Mouse (Mus musculus) cerebellum, adult 2 months (tissue): Measurements from ENCODE around the gene Aip. TPM values are rescaled to one million over a fixed set of nuclear protein-coding genes. Genes with fewer than 3 reads are reported as not detected.
A peak's percentile ranks its signal among the peaks of the same experiment; 100 is the strongest.

Experiments
- DNase-seq, 2 experiments: peaks; one replicate each; pipeline ENCODE4 v3.0.0; 2021
- H3K27ac ChIP-seq: fragments of 200-500 bp; 2 replicates; pipeline ENCODE4 v1.5.1; 2012; ENCODE audit warnings: low read length, control low read depth, inconsistent platforms; ENCODE audit not compliant: insufficient read depth
- H3K27me3 ChIP-seq: fragments of 200-500 bp; 2 replicates; pipeline ENCODE4 v1.6.1; 2012; ENCODE audit warnings: inconsistent platforms, mild to moderate bottlenecking, low read length, moderate library complexity; ENCODE audit not compliant: control insufficient read depth, insufficient read depth
- H3K4me1 ChIP-seq: fragments of 200-500 bp; 2 replicates; pipeline ENCODE4 v1.6.1; 2011; ENCODE audit warnings: low read length; ENCODE audit not compliant: control insufficient read depth, insufficient read depth
- H3K4me3 ChIP-seq: fragments of 200-500 bp; replicated peaks from 2 replicates; pipeline ENCODE3; 2011; ENCODE audit warnings: mild to moderate bottlenecking, low read depth, low read length, control low read depth; ENCODE audit not compliant: insufficient read depth
- CTCF ChIP-seq: fragments of 200-500 bp; IDR thresholded peaks from 2 replicates; pipeline ENCODE4 v1.5.1; 2011; ENCODE audit warnings: low read depth, mild to moderate bottlenecking, control low read depth, low read length, moderate library complexity, borderline replicate concordance; ENCODE audit not compliant: insufficient read depth
- POLR2A ChIP-seq: fragments of 200-500 bp; IDR thresholded peaks from 2 replicates; pipeline ENCODE4 v1.6.1; 2011; ENCODE audit warnings: low read length, control low read depth, borderline replicate concordance; ENCODE audit not compliant: insufficient read depth
- WGBS: fragments of 180-500 bp; shearing (Covaris S2); methylation state at CpG from one replicate; pipeline ENCODE4 v1.1.7; 2018; 5-methylcytosine and 5-hydroxymethylcytosine counted together
- polyA plus RNA-seq: library from polyadenylated mRNA; depleted of rRNA; stranded (reverse); fragments of >200 nt; gene quantifications from 2 replicates; pipeline ENCODE4 v1.2.3, GENCODE M21; 2012

Aip gene
- polyA plus RNA-seq, 1 experiment: 207 TPM

GRCm38 (mm10) chr19:4155223-4156072, 29.8 kb upstream of the Aip start:
- Histone ChIP-seq H3K4me3 (no peak overlapping the region), H3K27ac (no peak overlapping the region), H3K4me1 (peaks cover 22% of the 10 kb centered on the region), H3K27me3 (no peaks in the 10 kb centered on the region)
- DNase-seq: peak; percentile 21 to 34
- no peak for TF ChIP-seq POLR2A
- no peak for TF ChIP-seq CTCF
- 63% methylated on average over 6 of the region's 6 CpGs for WGBS

GRCm38 (mm10) chr19:4154437-4155222, 29.0 kb upstream of the Aip start:
- TF ChIP-seq POLR2A (no peak; the same call in 1 of the 2 replicates), CTCF (no peak)
- peaks cover 28% of the 10 kb centered on the region for H3K4me1 ChIP-seq
- WGBS: 74% methylated on average over 13 of the region's 13 CpGs
- H3K4me3 ChIP-seq: no peak overlapping the region
- H3K27ac ChIP-seq: peak overlapping the region; percentile 69
- DNase-seq: peak; percentile 13 to 26
- no peaks in the 10 kb centered on the region for H3K27me3 ChIP-seq

DNA sequence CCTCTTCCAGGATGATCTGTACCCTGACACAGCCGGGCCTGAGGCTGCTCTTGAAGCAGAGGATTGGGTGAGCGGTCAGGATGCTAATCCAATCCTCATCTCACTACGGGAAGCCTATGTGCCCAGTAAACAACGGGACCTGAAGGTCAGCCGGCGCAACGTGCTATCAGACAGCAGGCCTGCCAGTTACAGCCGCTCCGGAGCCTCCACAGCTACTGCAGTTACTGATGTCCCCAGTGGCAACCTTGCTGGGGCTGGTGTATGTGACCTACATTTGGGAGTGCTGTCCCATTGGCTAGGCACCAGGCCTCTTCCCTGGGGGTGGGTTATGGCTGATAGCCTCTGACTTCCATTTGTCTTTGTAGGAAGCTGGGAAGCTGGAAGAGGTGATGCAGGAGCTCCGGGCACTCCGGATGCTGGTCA, 27.6 kb upstream of the Aip start, which contains the start of gene Ptprcap:
Gene Ptprcap (plus strand): TSS at position 373 of the 423 bp plus-strand sequence.
- TF ChIP-seq POLR2A: peak; percentile 42; the same call in 1 of the 2 replicates
- TF ChIP-seq CTCF: no peak
- H3K27ac ChIP-seq: peak within 1 kb of the TSS; percentile 69
- WGBS: 6% methylated on average over 11 of the region's 11 CpGs
- DNase-seq: peak; percentile 80 to 83
- H3K4me3 ChIP-seq: peak within 1 kb of the TSS; percentile 6
- no peaks in the 10 kb centered on the region for H3K27me3 ChIP-seq
- peaks cover 32% of the 10 kb centered on the region for H3K4me1 ChIP-seq

DNA sequence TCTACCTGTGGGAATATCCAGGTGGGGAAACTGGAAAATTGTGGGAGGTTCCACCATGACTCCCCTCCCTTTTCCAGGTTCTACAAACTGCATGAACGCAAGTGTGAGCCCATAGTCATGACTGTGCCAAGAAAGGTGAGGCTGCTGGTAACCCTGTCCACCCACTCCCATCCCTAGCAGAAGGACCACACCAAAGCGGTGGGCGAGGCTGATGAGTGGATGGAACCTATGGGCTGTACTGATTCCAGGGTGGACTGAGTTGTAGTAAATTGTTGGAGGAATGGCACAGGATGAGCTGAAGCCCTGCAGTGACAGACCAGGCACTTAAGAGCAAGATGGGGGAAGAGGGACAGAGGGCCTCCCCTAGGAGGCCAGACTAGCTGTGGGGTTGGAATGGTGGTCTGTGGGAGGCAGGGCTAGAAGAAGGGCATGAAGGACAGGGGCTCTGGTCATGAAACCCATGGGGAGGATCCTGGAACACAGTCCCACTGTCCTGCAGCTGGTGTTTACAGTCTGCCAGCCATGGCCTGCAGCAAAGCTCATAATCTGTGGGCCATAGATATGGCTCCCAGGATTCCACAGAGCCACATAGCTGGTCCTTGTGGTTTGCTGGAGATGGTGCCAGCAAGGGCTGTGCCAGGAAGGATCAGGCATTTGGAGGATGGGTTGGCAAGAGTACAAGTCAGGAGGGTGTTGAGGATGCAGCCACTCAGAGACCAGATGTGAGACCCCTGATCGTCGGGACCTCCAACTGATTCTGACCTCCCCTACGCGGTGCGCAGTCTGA, 27.0 kb upstream of the Aip start:
- Histone ChIP-seq H3K27ac (peak overlapping the region; percentile 69), H3K4me1 (peaks cover 36% of the 10 kb centered on the region), H3K27me3 (no peaks in the 10 kb centered on the region), H3K4me3 (peak overlapping the region; percentile 6)
- DNase-seq: peak in 1 of 2 experiments; percentile 24
- WGBS: 38% methylated on average over 8 of the region's 8 CpGs
- TF ChIP-seq CTCF (no peak), POLR2A (no peak)

DNA sequence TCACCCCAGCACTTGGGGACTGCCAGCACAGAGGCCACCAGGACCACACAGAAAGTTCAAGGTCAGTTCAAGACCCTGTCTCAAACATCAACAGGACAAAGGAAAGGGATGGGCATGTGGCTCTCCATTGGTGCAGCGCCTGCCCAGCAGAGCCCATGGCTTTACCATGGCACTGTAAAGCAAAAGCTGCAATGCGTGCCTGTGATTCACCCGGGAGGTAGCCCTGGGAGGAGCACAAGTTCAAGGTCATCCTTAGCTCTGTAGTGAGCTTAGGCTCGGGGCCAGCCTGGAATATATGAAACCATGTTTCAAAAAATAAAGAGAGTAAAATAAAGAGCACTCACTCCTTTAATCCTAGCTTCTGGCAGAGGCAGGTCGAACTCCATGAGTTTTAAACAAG, 26.2 kb upstream of the Aip start:
- peak in 1 of 2 experiments; percentile 10 for DNase-seq
- Histone ChIP-seq H3K27ac (no peak overlapping the region), H3K4me1 (peaks cover 44% of the 10 kb centered on the region), H3K4me3 (no peak overlapping the region), H3K27me3 (no peaks in the 10 kb centered on the region)
- WGBS: 90% methylated on average over 5 of the region's 5 CpGs
- TF ChIP-seq POLR2A (no peak), CTCF (no peak)

- Histone ChIP-seq H3K4me1 (peaks cover 47% of the 10 kb centered on the region), H3K27ac (no peak overlapping the region), H3K27me3 (no peaks in the 10 kb centered on the region), H3K4me3 (no peak overlapping the region)
- no peak for TF ChIP-seq CTCF
- no peak for TF ChIP-seq POLR2A
- WGBS: 63% methylated on average over 5 of the region's 5 CpGs
- peak in 1 of 2 experiments; percentile 21 for DNase-seq
Observed at GRCm38 (mm10) chr19:4151488-4151860, 25.8 kb upstream of the Aip start.

- Histone ChIP-seq H3K4me3 (no peak overlapping the region), H3K4me1 (peaks cover 47% of the 10 kb centered on the region), H3K27ac (no peak overlapping the region), H3K27me3 (no peaks in the 10 kb centered on the region)
- 81% methylated on average over 22 of the region's 22 CpGs for WGBS
- TF ChIP-seq POLR2A (no peak), CTCF (no peak)
- peak in 1 of 2 experiments; percentile 10 for DNase-seq
Observed at GRCm38 (mm10) chr19:4150567-4151487, 25.2 kb upstream of the Aip start.
